Mouse (Mus musculus) stomach, postnatal 0 days (tissue): ENCODE data around the gene Siah1b.

Experiments used
- CTCF ChIP-seq: IDR thresholded peaks from 2 replicates; pipeline ENCODE4 v1.5.1; 2016; ENCODE audit warnings: antibody characterized with exemption, low read depth, mild to moderate bottlenecking, moderate library complexity
- EP300 ChIP-seq: optimal IDR thresholded peaks from 2 replicates; pipeline ENCODE3; 2016; ENCODE audit warnings: antibody characterized with exemption

DNA sequence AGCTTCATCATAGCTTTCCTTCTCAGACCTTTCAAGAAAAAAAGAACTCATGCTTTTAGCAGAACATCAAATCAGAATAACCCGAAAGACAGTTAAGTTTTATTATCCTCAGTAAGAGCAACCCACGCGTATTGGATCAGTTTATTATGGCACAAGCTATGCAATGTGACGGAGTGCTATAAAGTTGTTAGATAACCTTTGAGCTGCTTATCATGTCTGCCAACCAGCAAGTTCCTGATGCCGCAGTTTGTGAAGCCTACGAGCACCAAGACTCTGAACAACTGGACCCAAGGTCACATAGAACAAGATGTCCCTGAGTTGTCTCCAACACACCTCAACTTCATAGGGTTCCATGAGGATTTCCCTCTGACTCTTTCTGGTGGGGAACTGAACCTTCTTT is 37.5 kb upstream of the Siah1b start:
- TF ChIP-seq EP300 (no peak), CTCF (no peak)
